Mouse (Mus musculus): Measurements from ENCODE around the gene Shtn1.

DNA sequence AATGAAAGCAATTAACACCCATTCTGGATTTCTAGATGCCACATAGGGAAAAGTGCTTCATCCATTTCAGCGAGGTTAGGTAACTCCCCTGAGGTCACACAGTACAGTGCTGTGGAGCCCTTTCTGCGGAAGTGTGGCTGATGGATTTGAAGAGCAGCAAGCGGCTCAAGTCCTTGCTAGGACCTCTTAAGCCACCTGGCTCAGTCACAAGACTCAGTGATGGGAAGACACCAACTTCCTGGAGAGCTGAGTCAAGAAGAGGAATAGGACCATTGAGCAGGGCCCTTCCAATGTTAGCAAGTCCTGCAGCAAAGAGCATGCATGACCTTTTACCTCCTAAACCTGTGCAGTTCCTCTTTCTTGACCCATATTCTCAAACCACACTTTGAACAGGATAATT is 1.5 kb downstream of the Shtn1 start:
- TF ChIP-seq CTCF (IDR thresholded peaks at IDR 0.05; ENCODE audit: borderline replicate concordance, control insufficient read depth, extremely low read depth, insufficient read depth, low read length, poor library complexity) = no peak
- no peak for TF ChIP-seq POLR2A (IDR thresholded peaks at IDR 0.05; ENCODE audit: control insufficient read depth, extremely low read depth, insufficient read depth, low read length, poor library complexity)

Data from thymus, adult 2 months (tissue).